Mouse (Mus musculus) ES-Bruce4 (cell line): Measurements from ENCODE around the gene Cpa4. TPM values are rescaled to one million over a fixed set of nuclear protein-coding genes. Genes with fewer than 3 reads are reported as not detected.
A peak's percentile ranks its signal among the peaks of the same experiment; 100 is the strongest.

Experiments used
- H3K27ac ChIP-seq: 2 replicates; pipeline ENCODE4 v1.5.1; 2012; ENCODE audit warnings: low read length, inconsistent platforms; ENCODE audit not compliant: insufficient read depth
- H3K27me3 ChIP-seq: 2 replicates; pipeline ENCODE4 v1.6.1; 2012; ENCODE audit warnings: mild to moderate bottlenecking, low read length, inconsistent platforms; ENCODE audit not compliant: control insufficient read depth, poor library complexity, insufficient read depth, severe bottlenecking
- H3K36me3 ChIP-seq: 2 replicates; pipeline ENCODE4 v1.6.1; 2012; ENCODE audit warnings: inconsistent platforms, mild to moderate bottlenecking, low read length, moderate library complexity; ENCODE audit not compliant: control insufficient read depth, poor library complexity, insufficient read depth, severe bottlenecking
- H3K4me1 ChIP-seq: one replicate; pipeline ENCODE4 v1.8.1; 2011; ENCODE audit warnings: low read length; ENCODE audit not compliant: control insufficient read depth, insufficient read depth
- H3K4me3 ChIP-seq: 2 replicates; pipeline ENCODE4 v1.5.1; 2011; ENCODE audit warnings: low read depth, mild to moderate bottlenecking, low read length
- H3K9ac ChIP-seq: 2 replicates; pipeline ENCODE4 v1.6.1; 2012; ENCODE audit warnings: low read depth, mild to moderate bottlenecking, inconsistent platforms; ENCODE audit not compliant: poor library complexity, severe bottlenecking
- H3K9me3 ChIP-seq: replicated peaks from 2 replicates; pipeline ENCODE4 v1.6.1; 2012; ENCODE audit warnings: mild to moderate bottlenecking, low read length, inconsistent platforms; ENCODE audit not compliant: control insufficient read depth, poor library complexity, insufficient read depth, severe bottlenecking
- CTCF ChIP-seq: IDR thresholded peaks from one replicate; pipeline ENCODE4 v1.8.1; 2011; ENCODE audit warnings: low read depth, low read length
- EP300 ChIP-seq: IDR thresholded peaks from 2 replicates; pipeline ENCODE4 v1.6.1; 2011; ENCODE audit warnings: low read depth, low read length; ENCODE audit not compliant: insufficient read depth
- POLR2A ChIP-seq: IDR thresholded peaks from one replicate; pipeline ENCODE4 v1.8.1; 2011; ENCODE audit warnings: low read length; ENCODE audit not compliant: insufficient read depth
- polyA plus RNA-seq: library from polyadenylated mRNA; stranded (reverse); fragments of >200 nt; gene quantifications from 2 replicates; pipeline ENCODE4 v1.2.4, GENCODE M21; 2011; ENCODE audit warnings: low read depth; ENCODE audit not compliant: missing spikeins, insufficient read depth, insufficient read length

Gene Cpa4
- polyA plus RNA-seq: not detected in 2 replicates

- Histone ChIP-seq H3K4me1 (no peaks in the 10 kb centered on the region), H3K36me3 (no peaks in the 10 kb centered on the region), H3K27ac (no peak within 1 kb of the TSS), H3K9me3 (no peaks in the 10 kb centered on the region), H3K4me3 (no peak within 1 kb of the TSS), H3K27me3 (no peaks in the 10 kb centered on the region), H3K9ac (no peak within 1 kb of the TSS)
- TF ChIP-seq EP300 (no peak), POLR2A (no peak), CTCF (no peak)
Measured at GRCm38 (mm10) chr6:30568069-30568468, at the start of gene Cpa4. TSS of gene Cpa4 (plus strand) at chr6:30568369.

GRCm38 (mm10) chr6:30520400-30520799 lies 47.8 kb upstream of the Cpa4 start:
- H3K27ac ChIP-seq: no peak overlapping the region
- no peaks in the 10 kb centered on the region for H3K36me3 ChIP-seq
- no peak for TF ChIP-seq CTCF
- no peaks in the 10 kb centered on the region for H3K9me3 ChIP-seq
- no peak overlapping the region for H3K4me3 ChIP-seq
- H3K9ac ChIP-seq: no peak overlapping the region
- H3K27me3 ChIP-seq: no peaks in the 10 kb centered on the region
- H3K4me1 ChIP-seq: no peaks in the 10 kb centered on the region

- Histone ChIP-seq H3K4me3 (no peak overlapping the region), H3K27ac (peak overlapping the region; percentile 49; the same call in 1 of the 2 replicates), H3K9me3 (no peaks in the 10 kb centered on the region), H3K27me3 (no peaks in the 10 kb centered on the region), H3K36me3 (no peaks in the 10 kb centered on the region), H3K9ac (no peak overlapping the region), H3K4me1 (peaks cover 5% of the 10 kb centered on the region)
- TF ChIP-seq POLR2A: no peak
- no peak for TF ChIP-seq CTCF
- TF ChIP-seq EP300: no peak
Measured at GRCm38 (mm10) chr6:30525456-30526332, 42.5 kb upstream of the Cpa4 start.

GRCm38 (mm10) chr6:30526586-30527515 lies 41.3 kb upstream of the Cpa4 start:
- H3K9ac ChIP-seq: peak overlapping the region; percentile 75
- H3K27ac ChIP-seq: peak overlapping the region; percentile 85
- H3K4me3 ChIP-seq: peak overlapping the region; percentile 43
- H3K27me3 ChIP-seq: no peaks in the 10 kb centered on the region
- TF ChIP-seq CTCF (no peak), POLR2A (no peak), EP300 (no peak)
- H3K9me3 ChIP-seq: no peaks in the 10 kb centered on the region
- no peaks in the 10 kb centered on the region for H3K36me3 ChIP-seq
- peaks cover 5% of the 10 kb centered on the region for H3K4me1 ChIP-seq

- Histone ChIP-seq H3K27me3 (no peaks in the 10 kb centered on the region), H3K27ac (no peak overlapping the region), H3K9me3 (no peaks in the 10 kb centered on the region), H3K36me3 (no peaks in the 10 kb centered on the region), H3K4me3 (no peak overlapping the region), H3K9ac (no peak overlapping the region), H3K4me1 (peaks cover 5% of the 10 kb centered on the region)
- TF ChIP-seq EP300 (no peak), POLR2A (no peak), CTCF (no peak)
Measured at GRCm38 (mm10) chr6:30528800-30529199, 39.4 kb upstream of the Cpa4 start.
